Mouse (Mus musculus) limb, embryonic 14.5 days (tissue): Measurements from ENCODE around the gene Gramd1a. TPM values are rescaled to one million over a fixed set of nuclear protein-coding genes. Genes with fewer than 3 reads are reported as not detected.

Source experiments
- ATAC-seq: fragments of 200-750 bp; cut with Nextera tagmentation; 2 replicates; pipeline ENCODE4 v1.8.0; 2017; ENCODE audit warnings: low read depth, moderate number of reproducible peaks, moderate TSS enrichment; ENCODE audit not compliant: low FRiP score
- DNase-seq: peaks from one replicate; pipeline ENCODE4 v3.0.0-alpha.2; 2015; ENCODE audit warnings: low spot score
- H3K27ac ChIP-seq: fragments of 300-500 bp; sonication (generic); replicated peaks from 2 replicates; pipeline ENCODE4 v1.5.1; 2014; ENCODE audit warnings: low read depth, mild to moderate bottlenecking, low read length, moderate library complexity, mixed read lengths
- H3K27me3 ChIP-seq: fragments of 300-500 bp; sonication (generic); 2 replicates; pipeline ENCODE4 v1.6.1; 2014; ENCODE audit warnings: low read length, mixed read lengths; ENCODE audit not compliant: control insufficient read depth, insufficient read depth
- H3K36me3 ChIP-seq: fragments of 300-500 bp; sonication (generic); 2 replicates; pipeline ENCODE4 v1.6.1; 2014; ENCODE audit warnings: mild to moderate bottlenecking, low read length, moderate library complexity, mixed read lengths; ENCODE audit not compliant: control insufficient read depth, insufficient read depth
- H3K4me1 ChIP-seq: fragments of 300-500 bp; sonication (generic); 2 replicates; pipeline ENCODE4 v1.6.1; 2014; ENCODE audit warnings: antibody characterized with exemption, low read length, mixed read lengths; ENCODE audit not compliant: control insufficient read depth, insufficient read depth
- H3K4me2 ChIP-seq: fragments of 300-500 bp; sonication (generic); replicated peaks from 2 replicates; pipeline ENCODE4 v1.6.1; 2014; ENCODE audit warnings: low read depth, mild to moderate bottlenecking, low read length, moderate library complexity; ENCODE audit not compliant: severe bottlenecking
- H3K4me3 ChIP-seq: fragments of 300-500 bp; sonication (generic); replicated peaks from 2 replicates; pipeline ENCODE4 v1.5.1; 2014; ENCODE audit warnings: low read length
- H3K9ac ChIP-seq: fragments of 300-500 bp; sonication (generic); 2 replicates; pipeline ENCODE4 v1.6.1; 2014; ENCODE audit warnings: mild to moderate bottlenecking, low read depth, low read length, moderate library complexity; ENCODE audit not compliant: severe bottlenecking
- H3K9me3 ChIP-seq: fragments of 300-500 bp; sonication (generic); 2 replicates; pipeline ENCODE4 v1.6.1; 2016; ENCODE audit warnings: low read length; ENCODE audit not compliant: control insufficient read depth
- POLR2A ChIP-seq: fragments of 200-500 bp; IDR thresholded peaks from 2 replicates; pipeline ENCODE4 v1.8.0; 2012; ENCODE audit warnings: inconsistent platforms, mild to moderate bottlenecking, moderate library complexity, borderline replicate concordance; ENCODE audit not compliant: insufficient read depth, insufficient read length; ENCODE audit errors: extremely low read depth
- WGBS: fragments of 180-500 bp; shearing (Covaris S2); extraction: QIAGEN DNeasy Blood & Tissue Kit; methylation state at CpG from one replicate; pipeline ENCODE4 v1.1.7; 2014; 5-methylcytosine and 5-hydroxymethylcytosine counted together
- polyA plus RNA-seq, 2 experiments: library from polyadenylated mRNA; depleted of rRNA in 1 of 2; stranded (reverse) in 1 of 2; unstranded in 1 of 2; fragments of >200 nt; fragmentation: Nextera tagmentation in 1 of 2; extraction: Ambion mirVana in 1 of 2; gene quantifications; 2 replicates each; pipeline versions ENCODE4 v1.2.1 to v1.2.3; 2012 to 2014

The Gramd1a gene
- polyA plus RNA-seq, 2 experiments, result 59.8 to 157 TPM

GRCm38 (mm10) chr7:31149751-31150565 is 5.7 kb downstream of the Gramd1a start:
- peak; percentile 6 for DNase-seq
- H3K27me3 ChIP-seq, result no peaks in the 10 kb centered on the region
- peak overlapping the region; percentile 93 for H3K27ac ChIP-seq
- ATAC-seq, result no peak
- no peak for TF ChIP-seq POLR2A
- H3K36me3 ChIP-seq, result peaks cover 7% of the 10 kb centered on the region; the same call in 1 of the 2 replicates
- H3K4me3 ChIP-seq, result peak overlapping the region; percentile 69
- WGBS, result 1% methylated on average over 20 of the region's 20 CpGs
- peak overlapping the region; percentile 81 for H3K4me2 ChIP-seq
- no peaks in the 10 kb centered on the region for H3K9me3 ChIP-seq
- peaks cover 27% of the 10 kb centered on the region for H3K4me1 ChIP-seq
- H3K9ac ChIP-seq, result peak overlapping the region; percentile 93

DNA sequence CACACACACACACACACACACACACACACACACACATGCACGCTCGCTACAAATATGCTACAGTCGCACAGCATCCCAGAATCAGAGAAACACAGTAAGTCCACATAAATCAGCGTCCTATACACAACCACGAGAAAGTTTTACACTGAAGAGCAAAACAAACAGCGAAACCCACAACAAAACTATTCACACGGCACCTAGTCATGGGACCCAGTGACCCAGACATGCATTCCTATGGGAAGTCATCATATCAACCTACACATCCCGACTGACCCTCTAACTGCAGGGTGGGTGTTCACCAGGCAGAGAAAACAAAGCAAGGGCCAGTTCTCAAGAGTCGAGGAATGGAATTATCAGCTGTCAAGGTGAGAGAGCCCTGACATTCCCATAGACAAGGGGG is 6.4 kb downstream of the Gramd1a start:
- peaks cover 9% of the 10 kb centered on the region for H3K36me3 ChIP-seq
- peak overlapping the region; percentile 69 for H3K4me3 ChIP-seq
- peak overlapping the region; percentile 81 for H3K4me2 ChIP-seq
- H3K4me1 ChIP-seq, result peaks cover 27% of the 10 kb centered on the region
- TF ChIP-seq POLR2A, result no peak
- no peak for DNase-seq
- peak overlapping the region; percentile 93 for H3K9ac ChIP-seq
- no peaks in the 10 kb centered on the region for H3K9me3 ChIP-seq
- WGBS, result 35% methylated on average over 9 of the region's 9 CpGs
- 0 out of 2 replicates have a peak overlapping the region, but pooled peaks have one; percentile 38 for H3K27ac ChIP-seq
- H3K27me3 ChIP-seq, result no peaks in the 10 kb centered on the region
- ATAC-seq, result no peak

DNA sequence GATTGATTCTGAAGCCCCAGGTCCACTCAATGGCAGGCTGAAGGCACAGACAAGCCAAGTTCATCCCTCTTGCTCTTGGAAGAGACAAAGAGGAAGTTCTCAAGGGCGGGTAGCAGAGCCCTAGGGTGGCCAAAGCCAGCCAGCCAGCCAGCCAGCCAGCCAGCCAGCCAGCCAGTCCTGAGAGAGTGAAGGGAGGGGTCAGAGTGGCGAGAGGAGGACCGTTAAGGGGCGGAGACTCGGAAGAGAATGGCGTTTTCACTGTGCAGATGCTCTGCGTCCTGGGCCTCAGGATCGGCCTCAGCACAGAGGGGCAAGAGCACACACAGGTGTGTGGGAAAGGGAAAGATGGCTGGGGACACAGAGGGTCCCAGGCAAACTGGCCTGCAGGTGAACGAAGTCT is 6.9 kb downstream of the Gramd1a start:
- DNase-seq (no peak), ATAC-seq (no peak)
- Histone ChIP-seq H3K27ac (0 out of 2 replicates have a peak overlapping the region, but pooled peaks have one; percentile 43), H3K27me3 (no peaks in the 10 kb centered on the region), H3K4me1 (peaks cover 27% of the 10 kb centered on the region), H3K9ac (peak overlapping the region; percentile 93), H3K4me3 (peak overlapping the region; percentile 69), H3K9me3 (no peaks in the 10 kb centered on the region), H3K36me3 (peaks cover 10% of the 10 kb centered on the region), H3K4me2 (peak overlapping the region; percentile 81)
- TF ChIP-seq POLR2A, result no peak
- WGBS, result 30% methylated on average over 4 of the region's 9 CpGs

DNA sequence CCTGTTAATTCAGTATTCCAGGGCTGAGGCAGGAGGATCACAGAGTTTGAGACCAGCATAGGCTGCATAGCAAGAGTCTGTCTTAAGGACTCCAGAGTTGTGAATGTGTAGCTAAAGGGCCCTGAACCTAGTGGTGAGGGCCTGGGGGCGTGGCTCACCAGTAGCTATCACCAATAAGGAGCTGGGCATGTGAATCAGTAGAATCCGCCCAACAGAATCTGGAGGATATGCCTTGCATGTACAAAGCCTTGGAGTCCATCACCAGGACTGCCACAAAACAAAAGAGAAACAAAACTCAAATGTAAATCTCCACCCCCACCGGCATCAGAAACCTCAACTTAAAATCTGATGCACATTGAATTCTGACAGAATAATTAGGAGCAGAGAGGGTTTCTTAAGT is 7.6 kb downstream of the Gramd1a start:
- 0 out of 2 replicates have a peak overlapping the region, but pooled peaks have one; percentile 43 for H3K27ac ChIP-seq
- H3K4me3 ChIP-seq, result no peak overlapping the region
- peak overlapping the region; percentile 93; the same call in 1 of the 2 replicates for H3K9ac ChIP-seq
- ATAC-seq (no peak), DNase-seq (no peak)
- no peaks in the 10 kb centered on the region for H3K27me3 ChIP-seq
- no peaks in the 10 kb centered on the region for H3K9me3 ChIP-seq
- 82% methylated on average over 3 of the region's 3 CpGs for WGBS
- TF ChIP-seq POLR2A, result no peak
- H3K36me3 ChIP-seq, result peaks cover 17% of the 10 kb centered on the region
- peak overlapping the region; percentile 81 for H3K4me2 ChIP-seq
- peaks cover 27% of the 10 kb centered on the region for H3K4me1 ChIP-seq

- peaks cover 41% of the 10 kb centered on the region for H3K36me3 ChIP-seq
- 39% methylated on average over 12 of the region's 12 CpGs for whole genome bisulfite sequencing
Observed at GRCm38 (mm10) chr7:31145596-31146160, 10.0 kb downstream of the Gramd1a start.

More at GRCm38 (mm10) chr7:31145596-31146160, 10.0 kb downstream of the Gramd1a start:
- Histone ChIP-seq H3K27ac (no peak overlapping the region), H3K4me2 (no peak overlapping the region), H3K4me3 (no peak overlapping the region), H3K9me3 (no peaks in the 10 kb centered on the region), H3K9ac (no peak overlapping the region), H3K27me3 (no peaks in the 10 kb centered on the region), H3K4me1 (peaks cover 20% of the 10 kb centered on the region)
- DNase-seq (no peak), ATAC-seq (no peak)
- TF ChIP-seq POLR2A, result no peak
